Comparison of ENCODE assay signal across 11 mouse cellular contexts in the genomic region with DNA sequence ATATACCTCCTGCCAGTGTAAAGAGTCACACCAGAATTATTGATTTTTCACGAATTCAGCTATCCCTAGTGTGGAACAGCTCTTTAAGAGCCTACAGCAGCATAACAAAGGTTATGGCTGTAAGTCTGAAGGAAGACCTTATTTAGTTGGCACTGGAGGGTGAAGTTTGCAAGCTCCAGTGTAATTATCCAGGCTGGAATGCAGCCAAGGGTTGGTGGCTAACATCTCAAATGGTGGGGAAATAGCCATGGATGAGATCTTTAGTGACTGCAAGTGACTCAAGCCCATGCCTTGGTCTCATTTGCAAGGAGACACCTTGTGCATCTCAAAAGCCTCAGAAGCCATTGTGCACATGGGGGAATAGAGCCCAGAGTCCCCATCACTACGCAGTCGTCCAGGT. TPM values are rescaled to one million over a fixed set of nuclear protein-coding genes. Genes with fewer than 3 reads are reported as not detected.
"Had no signal": no experiment of that assay in that cellular context is flagged by ENCODE, and none has a peak within 500 bp of the region (broad histone marks: within the 10 kb centered on the region; RNA-seq: fewer than 3 reads in every experiment).

No protein-coding gene starts in this region.

- ATAC-seq: liver, embryonic 12.5 days; midbrain, embryonic 16.5 days had no signal

- DNase-seq: kidney, postnatal 14 days; lung, embryonic 14.5 days; lung, postnatal 10 days; right cerebral cortex, postnatal 14 days had no signal

- H3K27me3 ChIP-seq: midbrain, embryonic 12.5 days had no signal

- H3K27ac ChIP-seq: limb, embryonic 15.5 days; liver, embryonic 12.5 days; macrophage; midbrain, embryonic 12.5 days; stomach, postnatal 0 days had no signal

- H3K9me3 ChIP-seq: limb, embryonic 15.5 days; liver, embryonic 12.5 days; megakaryocyte, embryonic 14.5 days; midbrain, embryonic 12.5 days had no signal

- H3K4me1 ChIP-seq: liver, embryonic 12.5 days had no signal

- H3K36me3 ChIP-seq: limb, embryonic 15.5 days; liver, embryonic 12.5 days had no signal

- H3K4me3 ChIP-seq: limb, embryonic 15.5 days; liver, embryonic 12.5 days; megakaryocyte, embryonic 14.5 days; midbrain, embryonic 12.5 days had no signal

RNA-seq across cellular contexts. Expression of a gene that starts 5.9 kb away (rescaled TPM):
- polyA plus RNA-seq: macrophage had no signal
